Mouse (Mus musculus) hindbrain, embryonic 16.5 days (tissue): ENCODE measurements around the gene Slc18b1. TPM values are rescaled to one million over a fixed set of nuclear protein-coding genes. Genes with fewer than 3 reads are reported as not detected.

Experiments
- ATAC-seq: fragments of 200-750 bp; cut with Nextera tagmentation; 2 replicates; pipeline ENCODE4 v1.8.0; 2017; ENCODE audit warnings: moderate TSS enrichment, moderate library complexity
- H3K27ac ChIP-seq: fragments of 300-500 bp; sonication (generic); 2 replicates; pipeline ENCODE4 v1.5.1; 2014; ENCODE audit warnings: low read depth, mild to moderate bottlenecking, control low read depth, low read length, moderate library complexity
- H3K27me3 ChIP-seq: fragments of 300-500 bp; sonication (generic); replicated peaks from 2 replicates; pipeline ENCODE4 v1.6.1; 2014; ENCODE audit warnings: low read length; ENCODE audit not compliant: control insufficient read depth, insufficient read depth
- H3K36me3 ChIP-seq: fragments of 300-500 bp; sonication (generic); 2 replicates; pipeline ENCODE4 v1.6.1; 2014; ENCODE audit warnings: mild to moderate bottlenecking, low read length, moderate library complexity, mixed read lengths; ENCODE audit not compliant: control insufficient read depth, insufficient read depth
- H3K4me1 ChIP-seq: fragments of 300-500 bp; sonication (generic); 2 replicates; pipeline ENCODE4 v1.6.1; 2014; ENCODE audit warnings: low read depth, low read length; ENCODE audit not compliant: control insufficient read depth, insufficient read depth
- H3K4me2 ChIP-seq: fragments of 300-500 bp; sonication (generic); 2 replicates; pipeline ENCODE4 v1.6.1; 2014; ENCODE audit warnings: mild to moderate bottlenecking, low read length, control low read depth, moderate library complexity
- H3K4me3 ChIP-seq: fragments of 300-500 bp; sonication (generic); 2 replicates; pipeline ENCODE4 v1.5.1; 2014; ENCODE audit warnings: mild to moderate bottlenecking, low read length, control low read depth, moderate library complexity
- H3K9ac ChIP-seq: fragments of 300-500 bp; sonication (generic); 2 replicates; pipeline ENCODE4 v1.6.1; 2014; ENCODE audit warnings: low read depth, mild to moderate bottlenecking, control low read depth, low read length, moderate library complexity
- H3K9me3 ChIP-seq: fragments of 300-500 bp; sonication (generic); 2 replicates; pipeline ENCODE4 v1.6.1; 2014; ENCODE audit warnings: mild to moderate bottlenecking, low read length, moderate library complexity; ENCODE audit not compliant: control insufficient read depth
- WGBS: fragments of 180-500 bp; shearing (Covaris S2); extraction: QIAGEN DNeasy Blood & Tissue Kit; methylation state at CpG from one replicate; pipeline ENCODE4 v1.1.7; 2014; 5-methylcytosine and 5-hydroxymethylcytosine counted together
- polyA plus RNA-seq: library from polyadenylated mRNA; unstranded; fragments of >200 nt; fragmentation: Nextera tagmentation; extraction: Ambion mirVana; gene quantifications from 2 replicates; pipeline ENCODE4 v1.2.1, GENCODE M21; 2015

The Slc18b1 gene
- polyA plus RNA-seq, 1 experiment from 2014 or later: 18.9 TPM

DNA sequence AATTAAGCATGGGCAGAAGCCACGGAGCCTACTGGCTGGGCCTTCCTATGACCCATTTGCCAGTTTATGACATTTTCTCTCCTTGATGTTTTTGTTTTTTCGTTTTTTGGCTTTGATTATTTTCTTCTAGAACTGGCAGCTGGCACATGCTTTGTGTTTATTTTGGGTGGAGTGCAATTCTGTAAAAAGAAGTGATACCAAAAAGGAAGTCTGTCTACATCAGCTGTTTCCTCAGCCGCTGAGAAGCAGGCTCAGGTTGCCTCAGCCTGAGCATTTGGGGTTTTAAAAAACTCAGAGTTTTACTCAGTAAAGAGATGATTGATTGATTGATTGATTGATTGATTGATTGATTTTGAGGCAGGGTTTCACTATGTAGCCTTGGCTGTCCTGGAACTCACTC is 6.1 kb downstream of the Slc18b1 start:
- ATAC-seq: no peak
- WGBS: 69% methylated on average over 3 of the region's 3 CpGs
- H3K27ac ChIP-seq: no peak overlapping the region
- peaks cover 2% of the 10 kb centered on the region; the same call in 1 of the 2 replicates for H3K36me3 ChIP-seq
- H3K4me2 ChIP-seq: no peak overlapping the region
- no peak overlapping the region for H3K9ac ChIP-seq
- H3K9me3 ChIP-seq: no peaks in the 10 kb centered on the region
- H3K27me3 ChIP-seq: no peaks in the 10 kb centered on the region
- no peak overlapping the region for H3K4me3 ChIP-seq
- no peaks in the 10 kb centered on the region for H3K4me1 ChIP-seq

DNA sequence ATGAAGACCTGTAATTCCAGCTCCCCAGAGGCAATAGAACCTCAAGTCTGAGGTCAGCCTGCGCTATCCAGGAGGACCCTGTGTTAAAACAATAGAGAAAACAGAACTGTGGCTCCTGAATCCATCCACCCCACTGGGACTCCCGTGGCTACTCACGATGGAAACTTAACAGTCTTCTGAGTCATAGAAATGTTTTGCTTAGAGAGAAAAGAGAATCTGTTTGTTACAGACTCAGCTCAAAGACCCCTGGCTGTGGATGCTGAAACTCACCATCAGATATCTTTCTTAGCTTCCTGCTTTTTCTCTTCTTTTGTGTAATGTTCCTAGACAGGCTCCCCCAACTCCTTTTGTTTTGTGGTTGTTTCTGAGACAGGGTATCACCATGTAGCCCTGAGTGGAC is 7.9 kb downstream of the Slc18b1 start:
- Histone ChIP-seq H3K4me2 (no peak overlapping the region), H3K27me3 (no peaks in the 10 kb centered on the region), H3K9me3 (no peaks in the 10 kb centered on the region), H3K36me3 (peaks cover 2% of the 10 kb centered on the region; the same call in 1 of the 2 replicates), H3K4me3 (no peak overlapping the region), H3K9ac (no peak overlapping the region), H3K4me1 (no peaks in the 10 kb centered on the region), H3K27ac (no peak overlapping the region)
- no peak for ATAC-seq
- 61% methylated on average over 3 of the region's 3 CpGs for WGBS

DNA sequence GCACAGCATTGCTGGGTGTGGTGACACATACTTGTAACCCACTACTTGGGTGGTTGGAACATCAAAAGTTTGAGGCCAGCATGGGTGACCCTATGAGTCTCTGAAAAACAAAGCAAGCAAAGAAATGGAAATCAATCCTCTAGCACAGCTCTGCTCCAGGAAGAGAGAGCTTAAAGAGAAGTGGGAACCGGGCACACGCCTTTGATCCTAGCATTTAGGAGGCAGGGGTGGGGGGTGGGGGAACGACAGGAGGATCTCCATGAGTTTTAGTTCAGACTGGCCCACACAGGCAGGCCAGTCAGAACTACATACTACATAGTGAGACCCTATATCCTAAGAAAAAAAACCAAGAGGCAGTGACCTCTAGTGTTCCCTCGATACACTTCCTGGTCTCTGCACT is 9.4 kb downstream of the Slc18b1 start:
- Histone ChIP-seq H3K36me3 (peaks cover 5% of the 10 kb centered on the region; the same call in 1 of the 2 replicates), H3K4me3 (no peak overlapping the region), H3K4me1 (no peaks in the 10 kb centered on the region), H3K27ac (no peak overlapping the region), H3K4me2 (no peak overlapping the region), H3K9ac (no peak overlapping the region), H3K27me3 (no peaks in the 10 kb centered on the region), H3K9me3 (no peaks in the 10 kb centered on the region)
- no peak for ATAC-seq
- 25% methylated on average over 4 of the region's 4 CpGs for WGBS

DNA sequence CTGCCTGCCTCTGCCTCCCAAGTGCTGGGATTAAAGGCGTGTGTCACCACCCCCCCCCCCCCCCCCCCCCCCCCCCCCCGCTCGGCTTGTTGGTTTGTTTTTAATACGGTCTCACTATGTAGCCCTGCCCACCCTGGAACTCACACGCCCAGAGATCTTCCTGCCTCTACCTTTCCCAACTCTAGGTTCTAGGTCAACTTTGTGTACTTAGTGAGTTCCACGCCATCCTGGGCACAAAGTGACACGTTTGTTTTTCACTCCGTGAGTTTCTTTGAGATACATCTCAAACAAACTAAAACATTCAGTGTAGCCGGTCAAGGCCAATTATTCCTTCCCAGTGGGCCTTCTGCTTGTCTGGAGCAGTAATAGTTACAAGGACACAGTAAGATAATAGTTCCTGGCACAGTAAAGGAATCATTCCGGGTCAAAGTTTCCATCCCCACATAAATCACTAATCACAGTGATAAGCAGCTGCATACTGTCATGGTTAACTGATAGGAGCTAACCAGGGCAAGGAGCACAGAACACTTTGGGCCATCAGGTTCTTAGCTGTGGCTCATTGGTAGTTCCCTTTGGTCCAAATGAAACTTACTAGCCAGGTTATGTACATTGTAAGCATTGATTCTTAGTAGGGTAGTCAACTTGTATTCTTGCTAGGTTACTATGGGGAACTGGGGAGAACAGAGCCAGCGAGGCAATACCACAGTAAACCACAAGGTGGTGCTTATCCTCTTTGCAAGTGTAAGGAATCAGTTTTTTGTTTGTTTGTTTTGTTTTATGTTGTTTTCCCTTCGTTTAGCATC is 15.1 kb downstream of the Slc18b1 start:
- Histone ChIP-seq H3K36me3 (0 out of 2 replicates have a peak, but pooled peaks cover 2% of the 10 kb centered on the region), H3K4me3 (no peak overlapping the region), H3K9ac (no peak overlapping the region), H3K4me1 (no peaks in the 10 kb centered on the region), H3K9me3 (no peaks in the 10 kb centered on the region), H3K27ac (no peak overlapping the region), H3K4me2 (no peak overlapping the region), H3K27me3 (no peaks in the 10 kb centered on the region)
- 79% methylated on average over 8 of the region's 12 CpGs for WGBS
- ATAC-seq: 0 out of 2 replicates have a peak, but pooled peaks have one; percentile 13

DNA sequence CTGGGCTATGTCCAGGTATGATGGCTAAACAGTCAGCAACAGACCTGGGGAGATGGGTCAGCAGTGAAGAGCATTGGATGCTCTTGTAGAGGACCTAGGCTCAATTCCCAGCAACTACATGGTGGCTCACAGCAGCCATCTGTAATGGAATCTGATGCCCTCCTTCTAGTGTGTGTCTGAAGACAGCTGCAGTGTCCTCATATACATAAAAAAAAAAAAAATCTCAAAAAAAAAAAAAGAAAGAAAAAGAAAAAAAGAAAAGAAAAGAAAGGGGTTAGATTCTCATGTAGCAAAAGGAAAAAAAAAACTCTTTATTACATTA is 15.6 kb downstream of the Slc18b1 start:
- no peaks in the 10 kb centered on the region for H3K4me1 ChIP-seq
- H3K4me3 ChIP-seq: no peak overlapping the region
- H3K27ac ChIP-seq: no peak overlapping the region
- H3K4me2 ChIP-seq: no peak overlapping the region
- no peaks in the 10 kb centered on the region for H3K9me3 ChIP-seq
- H3K27me3 ChIP-seq: no peaks in the 10 kb centered on the region
- no peak overlapping the region for H3K9ac ChIP-seq
- ATAC-seq: 0 out of 2 replicates have a peak, but pooled peaks have one; percentile 25
- 0 out of 2 replicates have a peak, but pooled peaks cover 2% of the 10 kb centered on the region for H3K36me3 ChIP-seq

DNA sequence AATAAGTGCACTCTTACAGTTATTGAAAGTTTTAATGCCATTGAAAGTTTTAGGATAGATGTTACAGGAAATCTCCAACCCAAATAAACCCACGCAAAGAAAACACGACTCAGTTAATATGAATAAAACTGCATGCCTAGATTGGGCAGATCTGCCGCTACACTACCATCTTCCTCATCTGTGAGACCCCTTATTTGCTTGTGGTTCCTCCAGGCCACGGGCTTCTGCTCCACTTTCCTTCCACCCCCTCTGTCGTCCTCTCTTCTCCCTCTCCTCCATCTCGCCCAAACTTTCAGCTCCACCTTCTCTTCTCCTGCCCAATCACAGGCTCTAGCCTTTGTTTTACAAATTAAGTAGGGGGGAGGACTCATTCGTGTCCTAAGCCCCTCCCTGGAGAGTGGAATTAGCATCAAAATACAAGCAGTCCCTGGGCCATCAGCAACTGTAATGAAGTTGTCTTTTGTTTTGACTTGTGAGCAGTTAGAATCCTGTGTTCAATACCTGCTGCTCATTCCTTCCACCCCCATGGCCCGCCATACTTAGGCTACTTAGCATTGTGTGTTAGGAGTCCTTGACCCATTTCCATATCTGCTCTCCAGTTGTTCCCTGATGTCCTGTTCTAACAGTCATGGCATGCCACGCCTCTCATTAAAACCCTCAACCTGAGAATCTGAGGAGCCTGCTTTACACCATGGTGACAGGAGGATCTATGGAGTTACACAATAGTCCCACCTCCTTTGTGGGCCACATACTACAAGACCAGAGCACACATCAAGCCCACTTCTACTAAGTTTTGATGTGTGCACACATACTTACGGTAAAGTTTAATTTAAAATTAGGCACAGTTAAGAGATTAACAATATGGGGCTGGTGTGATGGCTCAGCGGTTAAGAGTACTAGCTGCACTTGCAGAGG is 16.3 kb downstream of the Slc18b1 start:
- Histone ChIP-seq H3K4me3 (no peak overlapping the region), H3K9me3 (no peaks in the 10 kb centered on the region), H3K36me3 (0 out of 2 replicates have a peak, but pooled peaks cover 2% of the 10 kb centered on the region), H3K9ac (no peak overlapping the region), H3K4me1 (no peaks in the 10 kb centered on the region), H3K4me2 (no peak overlapping the region), H3K27me3 (no peaks in the 10 kb centered on the region), H3K27ac (no peak overlapping the region)
- WGBS: 48% methylated on average over 11 of the region's 11 CpGs
- peak; percentile 27; the same call in 1 of the 2 replicates for ATAC-seq

DNA sequence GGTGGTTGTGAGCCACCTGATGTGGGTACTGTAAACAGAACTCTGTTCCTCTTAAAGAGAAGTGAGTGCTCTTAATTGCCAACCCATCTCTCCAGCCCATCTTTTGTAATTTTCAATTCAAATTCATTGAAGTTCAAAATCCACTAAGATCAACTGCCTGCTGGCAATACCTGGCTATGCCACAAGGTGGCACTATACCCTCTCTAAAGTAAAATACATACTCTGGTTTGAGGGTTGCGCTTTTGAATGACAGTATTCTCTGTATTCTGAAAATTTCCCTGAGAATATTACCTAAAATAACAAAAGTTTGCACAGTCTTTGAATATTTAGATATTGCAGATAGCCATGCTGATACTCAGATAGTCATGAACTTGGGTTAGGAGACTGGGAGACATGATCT is 18.4 kb downstream of the Slc18b1 start:
- H3K9me3 ChIP-seq: no peaks in the 10 kb centered on the region
- H3K4me2 ChIP-seq: no peak overlapping the region
- H3K4me3 ChIP-seq: no peak overlapping the region
- H3K4me1 ChIP-seq: no peaks in the 10 kb centered on the region
- WGBS: 53% methylated on average over 1 of the region's 1 CpGs
- no peak overlapping the region for H3K27ac ChIP-seq
- 0 out of 2 replicates have a peak, but pooled peaks cover 6% of the 10 kb centered on the region for H3K36me3 ChIP-seq
- ATAC-seq: peak; percentile 70; the same call in 1 of the 2 replicates
- H3K27me3 ChIP-seq: no peaks in the 10 kb centered on the region
- no peak overlapping the region for H3K9ac ChIP-seq

DNA sequence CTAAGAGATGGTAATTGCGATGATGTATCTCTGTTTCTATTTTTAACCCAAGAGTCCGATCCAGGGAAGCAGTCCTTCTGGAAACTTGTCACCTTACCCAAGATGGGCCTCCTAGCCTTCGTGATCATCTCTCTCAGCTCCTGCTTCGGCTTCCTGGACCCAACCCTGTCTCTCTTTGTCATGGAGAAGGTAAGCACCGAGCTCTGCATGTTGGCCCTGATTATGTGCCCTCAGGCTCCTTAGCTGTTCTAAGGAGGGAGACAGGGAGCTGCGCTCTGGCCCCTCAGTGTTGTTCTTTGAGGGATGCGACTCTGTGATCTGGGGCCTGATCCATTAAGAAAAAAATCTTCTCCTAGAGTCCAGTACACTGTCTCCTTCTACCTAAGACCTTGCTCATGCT is 19.5 kb downstream of the Slc18b1 start:
- H3K4me2 ChIP-seq: no peak overlapping the region
- no peak overlapping the region for H3K4me3 ChIP-seq
- 0 out of 2 replicates have a peak, but pooled peaks cover 3% of the 10 kb centered on the region for H3K36me3 ChIP-seq
- H3K27ac ChIP-seq: no peak overlapping the region
- no peaks in the 10 kb centered on the region for H3K4me1 ChIP-seq
- 91% methylated on average over 7 of the region's 7 CpGs for WGBS
- H3K27me3 ChIP-seq: no peaks in the 10 kb centered on the region
- no peaks in the 10 kb centered on the region for H3K9me3 ChIP-seq
- ATAC-seq: no peak
- H3K9ac ChIP-seq: no peak overlapping the region

DNA sequence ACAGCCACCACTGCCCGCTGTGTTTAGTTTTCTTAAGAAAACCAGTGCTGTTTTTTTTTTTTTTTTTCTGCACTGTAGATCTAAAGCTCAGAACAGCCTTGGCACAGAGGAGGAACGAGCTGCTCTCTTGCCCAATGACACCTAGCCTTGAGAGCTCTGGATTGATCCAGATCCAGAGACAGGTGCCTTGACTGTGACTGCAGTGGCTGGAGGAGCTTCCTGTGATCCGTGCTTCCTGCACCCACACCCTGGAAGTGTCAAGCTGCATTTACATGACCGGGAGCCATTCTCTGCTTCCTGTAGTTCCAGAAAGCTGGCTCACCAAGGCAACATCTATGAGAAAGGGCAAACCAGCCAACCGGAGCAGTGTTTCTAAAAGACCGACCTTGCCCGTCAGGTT is 29.7 kb downstream of the Slc18b1 start:
- Histone ChIP-seq H3K4me1 (no peaks in the 10 kb centered on the region), H3K4me2 (no peak overlapping the region), H3K4me3 (no peak overlapping the region), H3K36me3 (peaks cover 26% of the 10 kb centered on the region), H3K27ac (no peak overlapping the region), H3K9ac (no peak overlapping the region), H3K9me3 (no peaks in the 10 kb centered on the region), H3K27me3 (no peaks in the 10 kb centered on the region)
- ATAC-seq: no peak
- WGBS: 91% methylated on average over 7 of the region's 7 CpGs
